Mouse (Mus musculus) left cerebral cortex, postnatal 10 days (tissue): ENCODE measurements at regions not wholly inside any gene's neighbourhood (a gene's known extent, or its start where the extent isn't known, plus 50 kb on each side); places are given as distances from the start of the nearest gene placed in this dataset.

Experiments used
- DNase-seq, 2 experiments: peaks; one replicate each; pipeline ENCODE4 v3.0.0; 2021 to 2022; ENCODE audit warnings: low spot score in 2 of 2, mixed read lengths in 1 of 2; ENCODE audit errors: extremely low spot score in 1 of 2
- intact Hi-C: fragments of 180-260 bp; cut with DNase I; formaldehyde crosslinking; loops from one replicate; pipeline ENCODE4 v1.15.1; 2025

- no peak for DNase-seq
Observed at GRCm38 (mm10) chr15:5574366-5574765, 330.4 kb upstream of the Ptger4 start.

GRCm38 (mm10) chr15:5579559-5579958, 335.6 kb upstream of the Ptger4 start:
- no peak for DNase-seq
- intact Hi-C loops, result no loop called here

More at GRCm38 (mm10) chr15:5574366-5574765, 330.4 kb upstream of the Ptger4 start:
- intact Hi-C loops, result no loop called here

- DNase-seq, result no peak
- intact Hi-C loops, result no loop called here
Observed at GRCm38 (mm10) chr15:5580416-5580815, 336.4 kb upstream of the Ptger4 start.

- no peak for DNase-seq
- intact Hi-C loops, result no loop called here
Observed at GRCm38 (mm10) chr15:5584381-5584780, 340.4 kb upstream of the Ptger4 start.

- intact Hi-C loops, result no loop called here
- DNase-seq, result no peak
Observed at GRCm38 (mm10) chr15:5604732-5605266, 360.8 kb upstream of the Ptger4 start.

GRCm38 (mm10) chr15:5607533-5607932, 363.5 kb upstream of the Ptger4 start:
- DNase-seq, result no peak

GRCm38 (mm10) chr15:5623021-5623420, 379.0 kb upstream of the Ptger4 start:
- intact Hi-C loops, result no loop called here
- no peak for DNase-seq

More at GRCm38 (mm10) chr15:5607533-5607932, 363.5 kb upstream of the Ptger4 start:
- intact Hi-C loops, result no loop called here

GRCm38 (mm10) chr15:5625367-5625766, 381.4 kb upstream of the Ptger4 start:
- no peak for DNase-seq
- intact Hi-C loops, result no loop called here

GRCm38 (mm10) chr15:5646673-5647072, 402.7 kb upstream of the Ptger4 start:
- DNase-seq, result no peak
- intact Hi-C loops, result no loop called here

GRCm38 (mm10) chr15:5658796-5659195, 414.8 kb upstream of the Ptger4 start:
- intact Hi-C loops, result no loop called here

GRCm38 (mm10) chr15:5660819-5661218, 416.8 kb upstream of the Ptger4 start:
- no peak for DNase-seq

More at GRCm38 (mm10) chr15:5658796-5659195, 414.8 kb upstream of the Ptger4 start:
- DNase-seq, result no peak

GRCm38 (mm10) chr15:5671781-5672180, 427.8 kb upstream of the Ptger4 start:
- intact Hi-C loops, result no loop called here
- DNase-seq, result no peak

More at GRCm38 (mm10) chr15:5660819-5661218, 416.8 kb upstream of the Ptger4 start:
- intact Hi-C loops, result no loop called here

- no peak for DNase-seq
- intact Hi-C loops, result no loop called here
Observed at GRCm38 (mm10) chr15:5676704-5677103, 432.7 kb upstream of the Ptger4 start.

- intact Hi-C loops, result no loop called here
- no peak for DNase-seq
Observed at GRCm38 (mm10) chr15:5693810-5694209, 449.8 kb upstream of the Ptger4 start.

GRCm38 (mm10) chr15:5695015-5695414, 451.0 kb upstream of the Ptger4 start:
- intact Hi-C loops, result no loop called here
- no peak for DNase-seq

GRCm38 (mm10) chr15:5708454-5708853, 464.5 kb upstream of the Ptger4 start:
- no peak for DNase-seq
- intact Hi-C loops, result no loop called here

- peak in 1 of 2 experiments; percentile 8 for DNase-seq
- intact Hi-C loops, result no loop called here
Observed at GRCm38 (mm10) chr15:5740658-5741057, 496.7 kb upstream of the Ptger4 start.

- intact Hi-C loops, result no loop called here
Observed at GRCm38 (mm10) chr15:5743893-5744292, 499.9 kb upstream of the Ptger4 start.

GRCm38 (mm10) chr15:5758690-5759089, 514.7 kb upstream of the Ptger4 start:
- no peak for DNase-seq
- intact Hi-C loops, result no loop called here

More at GRCm38 (mm10) chr15:5743893-5744292, 499.9 kb upstream of the Ptger4 start:
- DNase-seq, result no peak

- no peak for DNase-seq
- intact Hi-C loops, result no loop called here
Observed at GRCm38 (mm10) chr15:5762216-5762615, 518.2 kb upstream of the Ptger4 start.

GRCm38 (mm10) chr15:5777074-5777473, 522.5 kb upstream of the Dab2 start:
- DNase-seq, result no peak
- intact Hi-C loops, result no loop called here
